Mouse (Mus musculus): ENCODE results near the gene Mpv17l2.

Mpv17l2 gene

GRCm38 (mm10) chr8:70718297-70718696, 42.4 kb downstream of the Mpv17l2 start, which contains the start of gene Gm3336:
Gm3336 (plus strand) TSS chr8:70718543.
- DNase-seq, result peak; percentile 55

DNA sequence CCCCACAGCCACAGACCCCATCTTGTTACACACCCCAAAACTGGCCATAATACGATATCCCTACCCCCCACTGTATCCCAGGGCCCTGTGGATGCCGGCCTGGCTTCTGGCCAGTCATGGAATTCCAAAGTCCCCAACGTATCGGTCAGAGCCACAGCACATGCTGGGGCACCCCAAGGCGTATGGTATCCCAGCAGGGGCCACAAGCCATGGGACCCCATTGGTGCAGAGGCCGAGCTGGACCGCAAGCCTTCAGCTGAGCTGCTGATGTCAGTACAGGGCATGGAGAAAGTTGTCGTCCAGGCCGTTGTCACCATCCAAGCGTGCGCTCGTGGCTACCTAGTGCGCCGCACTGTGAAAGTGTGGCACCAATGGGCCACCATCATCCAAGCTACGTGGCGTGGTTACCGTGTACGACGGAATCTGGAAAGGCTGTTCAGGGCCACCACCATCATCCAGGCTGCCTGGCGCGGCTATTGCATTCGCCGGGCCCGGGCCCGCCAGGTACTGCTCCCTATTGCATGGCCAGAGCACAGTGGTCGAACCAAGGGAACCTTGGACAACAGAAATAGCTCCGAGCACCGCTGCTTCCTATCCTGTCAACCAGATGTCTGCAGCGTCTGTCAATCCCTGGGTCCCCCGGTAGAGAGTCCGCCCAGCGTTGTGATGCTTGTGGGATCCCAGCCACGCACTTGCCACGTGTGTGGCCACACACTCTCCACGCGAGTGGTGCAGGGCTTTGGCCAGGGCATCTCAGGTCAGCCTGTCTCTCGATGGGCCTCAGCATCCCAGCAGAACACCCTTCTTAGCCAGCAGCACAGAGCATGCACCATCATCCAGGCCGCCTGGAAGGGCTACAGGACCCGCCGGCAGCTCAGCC, 44.0 kb downstream of the Mpv17l2 start:
- DNase-seq, result no peak

DNA sequence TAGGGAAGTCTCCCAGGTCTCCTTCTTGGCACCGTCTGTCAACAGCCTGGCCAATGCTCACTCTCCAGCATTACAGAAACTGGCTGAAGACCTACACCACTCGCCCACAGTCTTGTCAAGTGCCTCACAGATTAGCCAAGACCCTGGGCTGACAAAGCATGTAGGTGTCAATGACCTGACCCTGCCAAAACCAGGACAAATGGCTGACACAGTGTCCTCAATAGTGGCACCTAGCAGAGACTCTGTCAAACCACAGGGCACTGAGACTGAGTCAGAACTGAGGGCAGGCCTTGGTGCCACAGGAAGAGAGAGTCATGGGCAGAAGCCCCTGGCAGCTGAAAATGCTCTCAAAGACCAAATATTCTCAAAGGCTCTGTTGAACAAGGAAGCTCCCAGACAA, 45.7 kb downstream of the Mpv17l2 start:
- DNase-seq, result no peak

DNA sequence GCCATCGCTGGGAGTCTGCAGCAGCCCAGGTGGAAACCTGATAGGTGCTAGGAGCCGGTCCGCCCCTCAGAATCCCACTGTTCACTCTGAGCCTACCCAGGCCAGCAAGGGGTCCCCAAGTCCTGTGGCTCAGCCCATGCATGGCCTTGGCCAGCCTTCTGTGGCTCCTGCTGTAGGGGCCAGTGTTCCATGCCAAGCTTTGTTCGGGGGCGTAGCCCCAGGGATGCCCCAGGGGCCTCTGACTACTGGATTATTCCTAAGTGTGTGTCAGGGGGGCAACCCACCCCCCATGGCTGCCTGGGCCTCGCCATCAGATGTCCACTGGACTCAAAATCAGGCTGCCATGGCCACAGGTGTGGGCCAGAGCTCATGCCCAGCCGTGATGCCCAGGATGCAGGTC, 46.8 kb downstream of the Mpv17l2 start:
- DNase-seq, result no peak

DNA sequence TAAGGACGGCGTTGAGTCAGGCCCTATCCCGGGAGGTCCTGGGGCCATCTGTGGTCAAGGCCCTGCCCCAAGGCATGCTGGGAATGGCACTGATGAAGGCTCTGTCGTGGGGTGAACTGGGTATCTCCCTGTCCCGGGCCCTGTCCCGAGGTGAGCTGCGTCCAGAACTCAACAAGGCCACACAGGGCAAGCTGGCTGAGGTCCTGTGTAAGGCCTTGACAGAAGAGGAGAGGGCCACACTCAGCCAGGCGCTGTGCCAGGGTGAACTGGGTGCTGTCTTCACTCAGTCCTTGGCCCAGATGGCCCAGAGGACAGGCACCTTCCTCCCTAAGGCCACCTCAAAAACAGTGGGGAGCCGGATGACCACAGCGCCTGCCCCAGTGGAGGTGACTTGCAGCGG, 49.7 kb downstream of the Mpv17l2 start:
- no peak for DNase-seq

- DNase-seq, result no peak
These were observed 50.5 kb downstream of the Mpv17l2 start for GRCm38 (mm10) chr8:70710296-70710695.

DNA sequence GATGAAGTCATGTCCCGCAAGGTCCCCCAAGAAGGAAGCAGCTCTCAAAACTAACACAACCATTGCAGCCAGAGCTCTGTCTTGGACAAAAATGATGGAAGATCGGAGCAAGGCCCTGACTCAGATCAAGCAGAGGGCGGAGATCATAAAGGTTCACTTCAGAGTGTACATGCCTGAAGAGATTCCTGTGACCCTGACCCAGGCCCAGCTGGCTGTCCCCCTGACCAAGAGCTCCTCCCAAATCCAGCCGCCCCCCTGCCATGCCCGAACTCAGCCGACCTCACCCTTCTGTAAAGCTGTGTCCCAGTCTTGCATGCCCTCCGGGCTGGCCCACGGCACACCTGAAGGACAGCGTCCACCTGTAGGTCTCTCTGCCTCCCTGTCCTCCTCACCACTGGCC, 51.0 kb downstream of the Mpv17l2 start:
- DNase-seq, result no peak

All from retina, postnatal 1 day (tissue).